In the genomic region with DNA sequence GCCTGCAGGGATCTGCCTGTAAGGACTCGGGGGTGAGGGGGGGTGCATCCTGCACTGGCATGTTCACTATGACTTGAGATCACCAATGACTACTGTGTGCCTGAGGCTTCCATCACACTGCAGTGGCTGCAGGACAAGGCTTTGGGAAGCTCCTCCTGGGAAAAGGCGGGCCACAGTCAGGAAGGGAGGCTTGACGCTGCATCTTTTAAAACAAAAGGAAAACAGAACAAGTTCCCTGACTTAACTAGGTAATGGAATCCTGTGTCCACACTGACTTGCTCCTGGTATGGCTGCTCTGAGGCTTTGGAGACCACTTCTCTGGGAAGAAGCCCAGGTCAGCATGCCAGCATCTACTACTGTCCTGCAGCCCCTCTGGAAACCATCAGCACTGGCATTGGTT, we compare ENCODE assay signal across 29 mouse cellular contexts.
DNase-seq lines count a peak whose midpoint lies in the region; ATAC-seq and TF ChIP-seq lines count a peak whose summit lies in the region.
"Had no signal": no experiment of that assay in that cellular context is flagged by ENCODE, and none has a peak within 500 bp of the region (broad histone marks: within the 10 kb centered on the region; RNA-seq: fewer than 3 reads in every experiment).

No protein-coding gene starts in this region.

- no peak for TF ChIP-seq EP300 in heart, postnatal 0 days (IDR thresholded peaks at IDR 0.05; ENCODE audit: low read depth)

- 56% methylated on average over 3 of the region's 3 CpGs for WGBS in heart, postnatal 0 days
- WGBS in midbrain, embryonic 15.5 days = 85% methylated on average over 3 of the region's 3 CpGs
- 80% methylated on average over 3 of the region's 3 CpGs for WGBS in midbrain, postnatal 0 days

- no peak overlapping the region for H3K4me3 ChIP-seq in heart, postnatal 0 days (ENCODE audit: low read depth, low read length)
- H3K4me3 ChIP-seq in midbrain, embryonic 15.5 days = no peak overlapping the region
- no peak overlapping the region for H3K4me3 ChIP-seq in midbrain, postnatal 0 days (ENCODE audit: low read depth, low read length)
- H3K4me3 ChIP-seq: kidney, embryonic 15.5 days; limb, embryonic 15.5 days; liver, embryonic 13.5 days; megakaryocyte, embryonic 14.5 days; midbrain, embryonic 13.5 days; neural tube, embryonic 12.5 days had no signal

- H3K4me1 ChIP-seq in heart, postnatal 0 days (ENCODE audit: control insufficient read depth, insufficient read depth) = no peaks in the 10 kb centered on the region
- H3K4me1 ChIP-seq in midbrain, embryonic 15.5 days = no peaks in the 10 kb centered on the region
- no peaks in the 10 kb centered on the region for H3K4me1 ChIP-seq in midbrain, postnatal 0 days (ENCODE audit: insufficient read depth, low read length)
- H3K4me1 ChIP-seq: limb, embryonic 15.5 days; midbrain, embryonic 13.5 days; neural tube, embryonic 12.5 days had no signal

- H3K4me2 ChIP-seq in heart, postnatal 0 days (ENCODE audit: low read depth, low read length) = no peak overlapping the region
- no peak overlapping the region for H3K4me2 ChIP-seq in midbrain, embryonic 15.5 days
- H3K4me2 ChIP-seq in midbrain, postnatal 0 days (ENCODE audit: low read depth, low read length, poor library complexity, severe bottlenecking) = no peak overlapping the region
- H3K4me2 ChIP-seq: hindbrain, embryonic 14.5 days; kidney, embryonic 15.5 days; limb, embryonic 15.5 days; liver, embryonic 13.5 days; midbrain, embryonic 13.5 days; neural tube, embryonic 12.5 days had no signal

- ATAC-seq in heart, postnatal 0 days (ENCODE audit: insufficient read depth, low read depth) = no peak
- ATAC-seq in midbrain, embryonic 15.5 days (replicated peaks) = no peak
- ATAC-seq in midbrain, postnatal 0 days (ENCODE audit: low FRiP score) = no peak
- ATAC-seq: CD4-positive, CD25-positive, alpha-beta regulatory T cell, adult 4 months; forebrain, postnatal 0 days; lung, postnatal 0 days; midbrain, embryonic 13.5 days had no signal

- peaks cover 40% of the 10 kb centered on the region for H3K36me3 ChIP-seq in heart, postnatal 0 days (replicated peaks; ENCODE audit: control insufficient read depth, insufficient read depth, low read length)
- H3K36me3 ChIP-seq in midbrain, embryonic 15.5 days (replicated peaks) = peaks cover 50% of the 10 kb centered on the region
- peaks cover 56% of the 10 kb centered on the region for H3K36me3 ChIP-seq in midbrain, postnatal 0 days (ENCODE audit: insufficient read depth, low read length)

- intact Hi-C loops in heart, postnatal 36 days (cut with DNase I) = no loop called here
- intact Hi-C loops in heart, postnatal 14 days (cut with DNase I) = no loop called here

- no peak overlapping the region for H3K9ac ChIP-seq in heart, postnatal 0 days (replicated peaks; ENCODE audit: low read depth, low read length)
- H3K9ac ChIP-seq in midbrain, embryonic 15.5 days = no peak overlapping the region
- no peak overlapping the region for H3K9ac ChIP-seq in midbrain, postnatal 0 days (replicated peaks; ENCODE audit: low read length, poor library complexity, severe bottlenecking)
- H3K9ac ChIP-seq: forebrain, postnatal 0 days; hindbrain, embryonic 14.5 days; kidney, embryonic 15.5 days; limb, embryonic 15.5 days; liver, embryonic 13.5 days; midbrain, embryonic 13.5 days; neural tube, embryonic 12.5 days had no signal

- no peaks in the 10 kb centered on the region for H3K9me3 ChIP-seq in heart, postnatal 0 days (replicated peaks; ENCODE audit: control insufficient read depth, low read length)
- H3K9me3 ChIP-seq in midbrain, embryonic 15.5 days = no peaks in the 10 kb centered on the region
- no peaks in the 10 kb centered on the region for H3K9me3 ChIP-seq in midbrain, postnatal 0 days (ENCODE audit: low read length)
- H3K9me3 ChIP-seq: kidney, embryonic 15.5 days; limb, embryonic 15.5 days; liver, embryonic 13.5 days; megakaryocyte, embryonic 14.5 days; midbrain, embryonic 13.5 days; neural tube, embryonic 12.5 days had no signal

- 0 out of 2 replicates have a peak overlapping the region, but pooled peaks have one; percentile 3 for H3K27ac ChIP-seq in heart, postnatal 0 days (ENCODE audit: low read depth)
- peak overlapping the region; percentile 27; the same call in 1 of the 2 replicates for H3K27ac ChIP-seq in midbrain, embryonic 15.5 days
- no peak overlapping the region for H3K27ac ChIP-seq in midbrain, postnatal 0 days (ENCODE audit: low read depth, low read length)
- H3K27ac ChIP-seq: hindbrain, embryonic 14.5 days; kidney, embryonic 15.5 days; limb, embryonic 15.5 days; liver, embryonic 13.5 days; midbrain, embryonic 13.5 days; neural tube, embryonic 12.5 days had no signal

- TF ChIP-seq CTCF in heart, postnatal 0 days (IDR thresholded peaks at IDR 0.05; ENCODE audit: low read depth) = no peak
- TF ChIP-seq CTCF in midbrain, postnatal 0 days (IDR thresholded peaks at IDR 0.05) = no peak

- H3K27me3 ChIP-seq in heart, postnatal 0 days (ENCODE audit: control insufficient read depth, insufficient read depth, low read length) = no peaks in the 10 kb centered on the region
- H3K27me3 ChIP-seq in midbrain, embryonic 15.5 days (replicated peaks) = no peaks in the 10 kb centered on the region
- H3K27me3 ChIP-seq in midbrain, postnatal 0 days (ENCODE audit: insufficient read depth, low read length) = no peaks in the 10 kb centered on the region
- H3K27me3 ChIP-seq: kidney, embryonic 15.5 days; limb, embryonic 15.5 days; liver, embryonic 13.5 days; megakaryocyte, embryonic 14.5 days; midbrain, embryonic 13.5 days; neural tube, embryonic 12.5 days had no signal

- peak; percentile 93 for DNase-seq in heart, adult 11 months
- no peak for DNase-seq in heart, postnatal 36 days
- DNase-seq in heart, postnatal 0 days (ENCODE audit: low spot score) = no peak
- no peak for DNase-seq in heart, postnatal 14 days
- DNase-seq in midbrain, postnatal 0 days (ENCODE audit: low spot score) = no peak
- DNase-seq: adrenal gland, postnatal 14 days; cerebellum, adult 11 months; cerebellum, adult 9-10 months; cerebellum, postnatal 36 days; forebrain, postnatal 0 days; gastrocnemius, postnatal 10 days; kidney, adult 18-20 months; kidney, postnatal 25 days; liver, embryonic 13.5 days; lung, adult 18-20 months; lung, postnatal 4 days; right cerebral cortex, adult 18-20 months; spleen, adult 18-20 months; thymus, adult 2 months; thymus, postnatal 36 days had no signal
